Mouse (Mus musculus) liver, embryonic 14.5 days (tissue): ENCODE data around the gene Pcsk5. TPM values are rescaled to one million over a fixed set of nuclear protein-coding genes. Genes with fewer than 3 reads are reported as not detected.

Experiments used
- ATAC-seq: fragments of 200-750 bp; cut with Nextera tagmentation; 2 replicates; pipeline ENCODE4 v1.8.0; 2017; ENCODE audit warnings: moderate number of reproducible peaks, mild to moderate bottlenecking, moderate library complexity; ENCODE audit not compliant: insufficient read depth
- DNase-seq, 3 experiments: peaks; one replicate each; pipeline ENCODE4 v3.0.0-alpha.2; 2012 to 2013; ENCODE audit warnings: low read depth in 3 of 3, low spot score in 3 of 3
- H3K27ac ChIP-seq: fragments of 300-500 bp; sonication (generic); 2 replicates; pipeline ENCODE4 v1.5.1; 2014; ENCODE audit warnings: moderate library complexity, mild to moderate bottlenecking, control low read depth, inconsistent platforms
- H3K27me3 ChIP-seq: fragments of 300-500 bp; sonication (generic); 2 replicates; pipeline ENCODE4 v1.6.1; 2014; ENCODE audit warnings: mild to moderate bottlenecking, low read length, moderate library complexity; ENCODE audit not compliant: control insufficient read depth, insufficient read depth
- H3K36me3 ChIP-seq: fragments of 300-500 bp; sonication (generic); replicated peaks from 2 replicates; pipeline ENCODE4 v1.6.1; 2014; ENCODE audit warnings: low read depth; ENCODE audit not compliant: control insufficient read depth, insufficient read depth
- H3K4me1 ChIP-seq, 2 experiments: fragments of 200-500 bp in 1 of 2; fragments of 300-500 bp in 1 of 2; sonication (generic) in 1 of 2; replicated peaks; 2 replicates each; pipeline ENCODE4 v1.6.1; 2012 to 2014; ENCODE audit warnings: antibody characterized with exemption in 1 of 2, inconsistent platforms in 1 of 2, low read length in 1 of 2; ENCODE audit not compliant: control insufficient read depth in 2 of 2, insufficient read depth in 2 of 2
- H3K4me2 ChIP-seq: fragments of 300-500 bp; sonication (generic); 2 replicates; pipeline ENCODE4 v1.6.1; 2014; ENCODE audit warnings: low read depth, mild to moderate bottlenecking, control low read depth, moderate library complexity
- H3K4me3 ChIP-seq, 2 experiments: fragments of 200-500 bp in 1 of 2; fragments of 300-500 bp in 1 of 2; sonication (generic) in 1 of 2; 2 replicates each; pipeline ENCODE4 v1.5.1; 2012 to 2014; ENCODE audit warnings: low read depth in 2 of 2, low read length in 2 of 2, mild to moderate bottlenecking in 2 of 2, control low read depth in 1 of 2, inconsistent platforms in 1 of 2, moderate library complexity in 1 of 2; ENCODE audit not compliant: insufficient read depth in 1 of 2
- H3K9ac ChIP-seq: fragments of 300-500 bp; sonication (generic); replicated peaks from 2 replicates; pipeline ENCODE4 v1.6.1; 2014; ENCODE audit warnings: mild to moderate bottlenecking, control low read depth, moderate library complexity
- H3K9me3 ChIP-seq: fragments of 300-500 bp; sonication (generic); 2 replicates; pipeline ENCODE4 v1.6.1; 2016; ENCODE audit warnings: low read length, mixed read lengths; ENCODE audit not compliant: control insufficient read depth
- CTCF ChIP-seq: IDR thresholded peaks from 2 replicates; pipeline ENCODE4 v1.5.1; 2016; ENCODE audit warnings: antibody characterized with exemption, low read depth, control low read depth
- EP300 ChIP-seq: IDR thresholded peaks from 2 replicates; pipeline ENCODE4 v1.6.1; 2016; ENCODE audit warnings: antibody characterized with exemption, low read depth
- WGBS: fragments of 180-500 bp; shearing (Covaris S2); extraction: QIAGEN DNeasy Blood & Tissue Kit; methylation state at CpG from one replicate; pipeline ENCODE4 v1.1.7; 2014; ENCODE audit not compliant: insufficient replicate concordance; 5-methylcytosine and 5-hydroxymethylcytosine counted together
- polyA plus RNA-seq, 2 experiments: library from polyadenylated mRNA; depleted of rRNA in 1 of 2; stranded (reverse) in 1 of 2; unstranded in 1 of 2; fragments of >200 nt; fragmentation: Nextera tagmentation in 1 of 2; extraction: Ambion mirVana in 1 of 2; gene quantifications; 2 replicates each; pipeline versions ENCODE4 v1.2.1 to v1.2.3; 2012 to 2014

Pcsk5 gene
- polyA plus RNA-seq, 2 experiments = 0.58 to 0.61 TPM

- Histone ChIP-seq H3K4me1 (peaks cover 0 to 3% of the 10 kb centered on the region in 2 experiments; a peak in 1 of 4 replicates), H3K9me3 (no peaks in the 10 kb centered on the region), H3K27ac (no peak overlapping the region), H3K4me3 (no peak overlapping the region), H3K27me3 (no peaks in the 10 kb centered on the region), H3K9ac (no peak overlapping the region), H3K36me3 (no peaks in the 10 kb centered on the region), H3K4me2 (no peak overlapping the region)
- DNase-seq (no peak), ATAC-seq (no peak)
- no peak for TF ChIP-seq CTCF
- no peak for TF ChIP-seq EP300
- 66% methylated on average over 4 of the region's 4 CpGs for WGBS
Measured at GRCm38 (mm10) chr19:17793457-17793856, 44.0 kb downstream of the Pcsk5 start.

GRCm38 (mm10) chr19:17791485-17792052, 45.9 kb downstream of the Pcsk5 start:
- H3K27ac ChIP-seq = no peak overlapping the region
- no peak for TF ChIP-seq EP300
- TF ChIP-seq CTCF = no peak
- H3K9ac ChIP-seq = no peak overlapping the region
- DNase-seq = no peak
- H3K27me3 ChIP-seq = no peaks in the 10 kb centered on the region
- no peak for ATAC-seq
- H3K4me3 ChIP-seq = no peak overlapping the region
- no peak overlapping the region for H3K4me2 ChIP-seq
- peaks cover 0 to 3% of the 10 kb centered on the region in 2 experiments; a peak in 1 of 4 replicates for H3K4me1 ChIP-seq
- no peaks in the 10 kb centered on the region for H3K36me3 ChIP-seq
- H3K9me3 ChIP-seq = no peaks in the 10 kb centered on the region
- WGBS = 61% methylated on average over 5 of the region's 5 CpGs

- ATAC-seq (no peak), DNase-seq (no peak)
- H3K36me3 ChIP-seq = no peaks in the 10 kb centered on the region
- H3K9ac ChIP-seq = no peak overlapping the region
- 55% methylated on average over 10 of the region's 10 CpGs for WGBS
- H3K4me2 ChIP-seq = no peak overlapping the region
- H3K27me3 ChIP-seq = no peaks in the 10 kb centered on the region
- peaks cover 0 to 3% of the 10 kb centered on the region in 2 experiments; a peak in 1 of 4 replicates for H3K4me1 ChIP-seq
- no peak overlapping the region for H3K4me3 ChIP-seq
- no peaks in the 10 kb centered on the region for H3K9me3 ChIP-seq
- H3K27ac ChIP-seq = no peak overlapping the region
- no peak for TF ChIP-seq CTCF
- no peak for TF ChIP-seq EP300
Measured at GRCm38 (mm10) chr19:17788617-17789317, 48.7 kb downstream of the Pcsk5 start.

- Histone ChIP-seq H3K4me1 (peaks cover 0 to 3% of the 10 kb centered on the region in 2 experiments; a peak in 1 of 4 replicates), H3K27me3 (no peaks in the 10 kb centered on the region), H3K4me3 (no peak overlapping the region), H3K4me2 (no peak overlapping the region), H3K27ac (no peak overlapping the region), H3K9me3 (no peaks in the 10 kb centered on the region), H3K36me3 (no peaks in the 10 kb centered on the region), H3K9ac (no peak overlapping the region)
- ATAC-seq (no peak), DNase-seq (no peak)
- 52% methylated on average over 3 of the region's 3 CpGs for WGBS
- TF ChIP-seq EP300 (no peak), CTCF (no peak)
Measured at GRCm38 (mm10) chr19:17786744-17787143, 50.7 kb downstream of the Pcsk5 start.

GRCm38 (mm10) chr19:17784401-17785192, 52.8 kb downstream of the Pcsk5 start:
- no peak for DNase-seq

More at GRCm38 (mm10) chr19:17784401-17785192, 52.8 kb downstream of the Pcsk5 start:
- Histone ChIP-seq H3K27me3 (no peaks in the 10 kb centered on the region), H3K27ac (no peak overlapping the region), H3K4me2 (no peak overlapping the region), H3K4me3 (no peak overlapping the region), H3K9me3 (no peaks in the 10 kb centered on the region), H3K9ac (no peak overlapping the region), H3K4me1 (0 out of 4 replicates have a peak, but pooled peaks cover 0 to 2% of the 10 kb centered on the region in 2 experiments), H3K36me3 (no peaks in the 10 kb centered on the region)
- no peak for ATAC-seq
- WGBS = 68% methylated on average over 2 of the region's 2 CpGs
- no peak for TF ChIP-seq CTCF
- no peak for TF ChIP-seq EP300
